Mouse (Mus musculus) midbrain, embryonic 10.5 days (tissue): ENCODE results near the gene Olfr530. TPM values are rescaled to one million over a fixed set of nuclear protein-coding genes. Genes with fewer than 3 reads are reported as not detected.

Experiments used
- DNase-seq: peaks from one replicate; pipeline ENCODE4 v3.0.0-alpha.2; 2017; ENCODE audit warnings: low spot score
- H3K27ac ChIP-seq: fragments of 300-500 bp; sonication (generic); replicated peaks from 2 replicates; pipeline ENCODE4 v1.5.1; 2016; ENCODE audit warnings: mild to moderate bottlenecking
- H3K27me3 ChIP-seq: fragments of 300-500 bp; sonication (generic); 2 replicates; pipeline ENCODE4 v1.6.1; 2016; ENCODE audit warnings: low read depth, mild to moderate bottlenecking; ENCODE audit not compliant: poor library complexity, severe bottlenecking
- H3K36me3 ChIP-seq: fragments of 300-500 bp; sonication (generic); 2 replicates; pipeline ENCODE4 v1.6.1; 2016; ENCODE audit warnings: mild to moderate bottlenecking, moderate library complexity
- H3K4me1 ChIP-seq: fragments of 300-500 bp; sonication (generic); 2 replicates; pipeline ENCODE4 v1.6.1; 2016
- H3K4me3 ChIP-seq: fragments of 300-500 bp; sonication (generic); 2 replicates; pipeline ENCODE4 v1.5.1; 2016; ENCODE audit warnings: mild to moderate bottlenecking, moderate library complexity
- H3K9me3 ChIP-seq: fragments of 300-500 bp; sonication (generic); replicated peaks from 2 replicates; pipeline ENCODE4 v1.6.1; 2016; ENCODE audit warnings: mild to moderate bottlenecking
- WGBS: fragments of 180-500 bp; shearing (Covaris S2); methylation state at CpG from one replicate; pipeline ENCODE4 v1.1.7; 2016; 5-methylcytosine and 5-hydroxymethylcytosine counted together
- polyA plus RNA-seq: library from polyadenylated mRNA; unstranded; fragments of >200 nt; fragmentation: Nextera tagmentation; extraction: Ambion mirVana; gene quantifications from 2 replicates; pipeline ENCODE4 v1.2.1, GENCODE M21; 2016

Gene Olfr530
- polyA plus RNA-seq = not detected in 2 replicates

- 74% methylated on average over 1 of the region's 1 CpGs for WGBS
- Histone ChIP-seq H3K4me3 (no peak within 1 kb of the TSS), H3K4me1 (no peaks in the 10 kb centered on the region), H3K9me3 (no peaks in the 10 kb centered on the region), H3K27ac (no peak within 1 kb of the TSS), H3K27me3 (no peaks in the 10 kb centered on the region), H3K36me3 (no peaks in the 10 kb centered on the region)
- no peak for DNase-seq
Observed at GRCm38 (mm10) chr7:140376231-140376630, at the start of gene Olfr530. Gene Olfr530, minus strand, starts transcription at chr7:140376331.

- Histone ChIP-seq H3K4me1 (no peaks in the 10 kb centered on the region), H3K36me3 (no peaks in the 10 kb centered on the region), H3K9me3 (no peaks in the 10 kb centered on the region), H3K27me3 (no peaks in the 10 kb centered on the region), H3K4me3 (no peak within 1 kb of the TSS), H3K27ac (no peak within 1 kb of the TSS)
- WGBS = 94% methylated on average over 1 of the region's 1 CpGs
- DNase-seq = no peak
Observed at GRCm38 (mm10) chr7:140421539-140421938, 45.4 kb upstream of the Olfr530 start, which contains the start of gene Olfr532. Gene Olfr532, minus strand, starts transcription at chr7:140421639.

- Histone ChIP-seq H3K36me3 (no peaks in the 10 kb centered on the region), H3K4me1 (no peaks in the 10 kb centered on the region), H3K27me3 (no peaks in the 10 kb centered on the region), H3K9me3 (no peaks in the 10 kb centered on the region; the same call in none of the 2 replicates), H3K27ac (no peak within 1 kb of the TSS), H3K4me3 (no peak within 1 kb of the TSS)
- WGBS = 86% methylated on average over 1 of the region's 1 CpGs
- no peak for DNase-seq
Observed at GRCm38 (mm10) chr7:140402818-140403217, 26.7 kb upstream of the Olfr530 start, which contains the start of gene Olfr531. Gene Olfr531, minus strand, starts transcription at chr7:140402918.

GRCm38 (mm10) chr7:140376911-140377310 lies 780 bp upstream of the Olfr530 start:
- H3K4me3 ChIP-seq = no peak overlapping the region
- H3K9me3 ChIP-seq = no peaks in the 10 kb centered on the region
- H3K4me1 ChIP-seq = no peaks in the 10 kb centered on the region
- no peaks in the 10 kb centered on the region for H3K27me3 ChIP-seq
- no peaks in the 10 kb centered on the region for H3K36me3 ChIP-seq
- no peak for DNase-seq
- no peak overlapping the region for H3K27ac ChIP-seq
- WGBS = 96% methylated on average over 2 of the region's 2 CpGs

GRCm38 (mm10) chr7:140374300-140374699 lies 1.8 kb downstream of the Olfr530 start:
- Histone ChIP-seq H3K4me3 (no peak overlapping the region), H3K27ac (no peak overlapping the region), H3K36me3 (no peaks in the 10 kb centered on the region), H3K9me3 (no peaks in the 10 kb centered on the region), H3K4me1 (no peaks in the 10 kb centered on the region), H3K27me3 (no peaks in the 10 kb centered on the region)
- no peak for DNase-seq
- WGBS = 74% methylated on average over 4 of the region's 4 CpGs

- WGBS = 80% methylated on average over 3 of the region's 3 CpGs
- no peak for DNase-seq
- H3K27ac ChIP-seq = no peak within 1 kb of the TSS
- no peaks in the 10 kb centered on the region for H3K36me3 ChIP-seq
- H3K4me3 ChIP-seq = no peak within 1 kb of the TSS
- no peaks in the 10 kb centered on the region for H3K9me3 ChIP-seq
- H3K4me1 ChIP-seq = no peaks in the 10 kb centered on the region
- no peaks in the 10 kb centered on the region for H3K27me3 ChIP-seq
Observed at GRCm38 (mm10) chr7:140361571-140361970, 14.6 kb downstream of the Olfr530 start, which contains the start of gene Olfr60. Gene Olfr60, minus strand, starts transcription at chr7:140361671.

GRCm38 (mm10) chr7:140333717-140334116 lies 42.4 kb downstream of the Olfr530 start, which contains the start of gene Olfr527:
Gene Olfr527, plus strand, starts transcription at chr7:140334017.
- no peak within 1 kb of the TSS for H3K27ac ChIP-seq
- DNase-seq = no peak
- WGBS = 77% methylated on average over 2 of the region's 2 CpGs
- H3K9me3 ChIP-seq = no peaks in the 10 kb centered on the region
- H3K4me3 ChIP-seq = no peak within 1 kb of the TSS
- H3K4me1 ChIP-seq = no peaks in the 10 kb centered on the region
- no peaks in the 10 kb centered on the region for H3K36me3 ChIP-seq
- H3K27me3 ChIP-seq = no peaks in the 10 kb centered on the region

- Histone ChIP-seq H3K36me3 (no peaks in the 10 kb centered on the region), H3K27ac (no peak overlapping the region), H3K27me3 (no peaks in the 10 kb centered on the region), H3K4me3 (no peak overlapping the region), H3K9me3 (no peaks in the 10 kb centered on the region), H3K4me1 (no peaks in the 10 kb centered on the region)
- DNase-seq = no peak
- 53% methylated on average over 1 of the region's 1 CpGs for WGBS
Observed at GRCm38 (mm10) chr7:140329766-140330304, 46.3 kb downstream of the Olfr530 start.

Other genes starting within 250 kb of the Olfr530 start
- 32.6 TPM in 2 replicates for gene Mtg1, start 238.8 kb downstream of the Olfr530 start, polyA plus RNA-seq
- 0.49 and 0.79 TPM in 2 replicates for gene Sprn, start 221.5 kb downstream of the Olfr530 start, polyA plus RNA-seq
- not detected in 2 replicates for gene Olfr522, start 211.6 kb downstream of the Olfr530 start, polyA plus RNA-seq
- not detected in 2 replicates for gene Olfr523, start 203.1 kb downstream of the Olfr530 start, polyA plus RNA-seq
- gene Olfr524, start 170.4 kb downstream of the Olfr530 start, polyA plus RNA-seq = not detected in 2 replicates
- gene Cd163l1, start 158.1 kb downstream of the Olfr530 start, polyA plus RNA-seq = not detected in 2 replicates
- not detected in 2 replicates for gene 5830411N06Rik, start 129.0 kb downstream of the Olfr530 start, polyA plus RNA-seq
- gene Olfr525, start 55.5 kb downstream of the Olfr530 start, polyA plus RNA-seq = not detected in 2 replicates
- not detected in 2 replicates for gene Olfr527, start 42.3 kb downstream of the Olfr530 start, polyA plus RNA-seq
- not detected in 2 replicates for gene Olfr60, start 14.7 kb downstream of the Olfr530 start, polyA plus RNA-seq
- gene Olfr531, start 26.6 kb upstream of the Olfr530 start, polyA plus RNA-seq = not detected in 2 replicates
- gene Olfr532, start 45.3 kb upstream of the Olfr530 start, polyA plus RNA-seq = not detected in 2 replicates
- not detected in 2 replicates for gene Olfr533, start 87.0 kb upstream of the Olfr530 start, polyA plus RNA-seq
- not detected in 2 replicates for gene Olfr535, start 107.9 kb upstream of the Olfr530 start, polyA plus RNA-seq
- gene Olfr536, start 131.1 kb upstream of the Olfr530 start, polyA plus RNA-seq = not detected in 2 replicates
- not detected in 2 replicates for gene Olfr538, start 191.6 kb upstream of the Olfr530 start, polyA plus RNA-seq
- 0.04 and 0.09 TPM in 2 replicates for gene Olfr46, start 224.9 kb upstream of the Olfr530 start, polyA plus RNA-seq